Mouse (Mus musculus) olfactory bulb, adult 2 months (tissue): ENCODE measurements at regions not wholly inside any gene's neighbourhood (a gene's known extent, or its start where the extent isn't known, plus 50 kb on each side); places are given as distances from the start of the nearest gene placed in this dataset.

Source experiments
- CTCF ChIP-seq: fragments of 200-500 bp; IDR thresholded peaks from 2 replicates; pipeline ENCODE4 v1.5.1; 2012; ENCODE audit warnings: low read depth, mild to moderate bottlenecking, low read length, moderate library complexity; ENCODE audit not compliant: insufficient read depth
- POLR2A ChIP-seq: fragments of 200-500 bp; IDR thresholded peaks from 2 replicates; pipeline ENCODE4 v1.6.1; 2012; ENCODE audit warnings: mild to moderate bottlenecking, low read depth, low read length, moderate library complexity; ENCODE audit not compliant: insufficient read depth

DNA sequence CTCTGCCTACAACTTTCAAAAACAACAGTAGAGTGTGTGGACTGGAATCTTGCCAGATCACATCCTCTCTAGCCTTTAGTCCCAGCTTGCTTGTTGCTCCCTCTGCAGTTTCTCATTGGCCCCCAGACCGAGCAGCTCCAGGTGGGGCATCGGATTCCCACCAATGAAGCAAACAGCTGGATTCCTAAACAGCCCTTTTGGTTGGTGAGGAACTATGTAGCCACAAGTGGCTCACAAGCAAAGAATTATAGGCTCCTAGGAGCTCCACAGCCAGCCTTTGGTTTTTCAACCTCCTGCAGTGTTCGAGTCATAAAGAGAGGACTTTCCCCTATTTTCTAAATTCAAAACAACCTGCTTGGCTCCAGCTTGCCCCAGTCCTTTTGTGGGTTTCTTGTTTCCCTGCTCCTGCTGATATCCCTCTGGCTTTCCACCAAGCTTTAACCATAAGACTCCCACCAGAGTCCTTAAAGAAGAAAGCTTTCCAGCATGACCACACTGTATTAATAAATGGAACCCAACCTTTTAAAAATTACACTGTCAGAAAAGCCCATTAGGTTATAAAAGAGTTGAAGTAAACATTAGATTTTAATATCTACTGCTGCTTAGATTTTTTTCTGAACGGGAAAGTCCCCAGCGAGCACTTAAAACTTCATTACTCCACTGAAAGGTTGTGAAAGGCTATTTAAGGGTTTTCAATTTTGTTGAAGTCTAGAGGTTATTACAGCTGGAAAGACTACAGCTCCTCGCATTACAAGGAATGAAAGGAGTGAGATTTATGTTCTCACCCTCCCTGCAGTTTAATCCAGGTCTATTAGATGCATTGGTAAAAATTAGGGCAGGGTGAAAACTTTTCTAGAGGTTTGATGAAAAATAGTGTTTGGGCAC, 677.8 kb upstream of the Tmpo start:
- TF ChIP-seq CTCF (no peak), POLR2A (no peak)
